Mouse (Mus musculus): ENCODE measurements around the gene Mrgpra2b.
"Not testable (repeated sequence)": the region's sequence is repeated elsewhere in the genome, so short reads cannot be mapped to it uniquely, and the experiment has no call there.

The Mrgpra2b gene

DNA sequence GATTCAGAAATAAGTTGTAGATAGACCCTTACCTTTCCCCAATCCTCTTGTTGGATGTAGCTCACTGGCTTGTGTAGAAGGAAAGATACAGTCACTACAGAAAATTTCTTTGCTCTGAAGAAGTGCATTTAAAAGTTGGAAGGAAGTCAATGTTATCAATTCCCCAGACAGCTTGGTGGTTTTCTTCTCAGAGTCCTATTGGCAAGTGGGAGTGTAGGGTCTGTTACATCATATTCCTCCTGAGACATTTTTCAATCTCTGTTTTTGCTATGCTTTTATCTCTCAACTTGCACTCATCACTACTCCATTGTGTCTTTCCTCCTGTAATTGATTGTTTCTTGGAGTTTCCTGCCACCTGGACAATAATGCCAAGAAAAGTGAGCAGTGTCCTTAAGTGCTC is at the start of gene Mrgpra2b:
Gene Mrgpra2b (minus strand): TSS at position 101 of the 400 bp plus-strand sequence.
- DNase-seq, result no peak

GRCm38 (mm10) chr7:47516379-47516778 is 12.3 kb downstream of the Mrgpra2b start:
- DNase-seq, result no peak

GRCm38 (mm10) chr7:47515050-47515449 is 13.6 kb downstream of the Mrgpra2b start:
- no peak for DNase-seq

GRCm38 (mm10) chr7:47502953-47503352 is 25.7 kb downstream of the Mrgpra2b start:
- no peak for DNase-seq

- DNase-seq, result not testable (repeated sequence)
Observed at GRCm38 (mm10) chr7:47491266-47491665, 37.4 kb downstream of the Mrgpra2b start.

DNA sequence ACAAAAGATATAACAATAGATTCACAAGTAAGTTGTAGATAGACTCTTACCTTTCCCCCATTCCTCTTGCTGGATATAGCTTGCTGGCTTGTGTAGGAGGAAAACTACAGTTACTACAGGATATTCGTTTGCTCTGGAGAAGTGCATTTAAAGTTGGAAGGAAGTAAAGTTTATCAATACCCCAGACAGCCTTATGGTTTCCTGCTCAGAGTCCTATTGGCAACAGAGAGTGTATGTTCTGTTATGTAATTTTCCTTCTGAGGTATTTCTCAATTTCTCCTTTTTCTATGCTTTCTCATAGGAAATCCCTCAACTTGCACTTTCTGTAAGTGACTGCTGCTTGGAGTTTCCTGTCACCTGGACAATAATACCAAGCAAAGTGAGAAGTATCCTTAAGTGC is 39.2 kb downstream of the Mrgpra2b start:
- not testable (repeated sequence) for DNase-seq

DNA sequence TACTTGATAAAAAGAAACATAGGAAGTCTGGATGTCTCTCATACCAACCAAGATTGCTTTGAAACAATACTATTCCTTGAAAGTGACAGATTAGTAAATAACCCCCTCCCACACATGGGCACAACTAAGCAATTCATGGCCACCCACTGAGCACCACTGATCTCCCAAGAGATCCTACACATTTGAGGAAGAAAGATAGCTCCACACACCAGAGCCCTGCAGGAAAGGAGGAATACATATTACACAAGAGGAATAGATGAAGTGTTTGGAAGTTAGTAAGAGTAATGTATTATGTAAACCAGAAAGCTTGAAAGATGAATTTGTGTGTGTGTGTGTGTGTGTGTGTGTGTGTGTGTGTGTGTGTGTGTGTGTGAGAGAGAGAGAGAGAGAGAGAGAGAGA is 45.5 kb downstream of the Mrgpra2b start:
- not testable (repeated sequence) for DNase-seq

GRCm38 (mm10) chr7:47473904-47474303 is 54.8 kb downstream of the Mrgpra2b start:
- not testable (repeated sequence) for DNase-seq

GRCm38 (mm10) chr7:47465278-47465981 is 63.2 kb downstream of the Mrgpra2b start:
- not testable (repeated sequence) for DNase-seq

DNA sequence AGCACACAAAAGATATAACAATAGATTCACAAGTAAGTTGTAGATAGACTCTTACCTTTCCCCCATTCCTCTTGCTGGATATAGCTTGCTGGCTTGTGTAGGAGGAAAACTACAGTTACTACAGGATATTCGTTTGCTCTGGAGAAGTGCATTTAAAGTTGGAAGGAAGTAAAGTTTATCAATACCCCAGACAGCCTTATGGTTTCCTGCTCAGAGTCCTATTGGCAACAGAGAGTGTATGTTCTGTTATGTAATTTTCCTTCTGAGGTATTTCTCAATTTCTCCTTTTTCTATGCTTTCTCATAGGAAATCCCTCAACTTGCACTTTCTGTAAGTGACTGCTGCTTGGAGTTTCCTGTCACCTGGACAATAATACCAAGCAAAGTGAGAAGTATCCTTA is 76.6 kb downstream of the Mrgpra2b start, which contains the start of gene Mrgpra2a:
Gene Mrgpra2a (minus strand): TSS at position 125 of the 400 bp plus-strand sequence.
- DNase-seq, result not testable (repeated sequence)

GRCm38 (mm10) chr7:47445729-47446128 is 82.9 kb downstream of the Mrgpra2b start:
- not testable (repeated sequence) for DNase-seq

DNA sequence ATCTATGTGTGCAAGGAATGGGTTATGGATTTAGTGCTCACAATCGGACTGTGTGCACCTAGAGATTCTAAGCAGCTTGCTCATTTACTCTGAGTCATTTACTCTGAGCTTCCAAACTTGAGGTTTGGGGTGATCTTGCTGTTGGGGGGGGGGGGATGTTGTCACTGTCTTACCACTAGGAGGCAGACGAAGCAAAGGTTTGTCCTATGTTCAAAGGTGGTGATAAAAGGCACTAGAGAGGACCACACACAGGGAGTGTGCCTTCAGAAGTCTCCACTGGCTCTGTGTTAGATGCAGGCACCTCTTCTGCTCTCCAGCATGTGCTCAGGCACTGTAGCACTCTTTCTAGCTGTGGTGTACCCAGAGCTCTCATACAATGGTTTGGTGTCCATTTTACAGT is 92.2 kb downstream of the Mrgpra2b start:
- DNase-seq, result not testable (repeated sequence)

DNA sequence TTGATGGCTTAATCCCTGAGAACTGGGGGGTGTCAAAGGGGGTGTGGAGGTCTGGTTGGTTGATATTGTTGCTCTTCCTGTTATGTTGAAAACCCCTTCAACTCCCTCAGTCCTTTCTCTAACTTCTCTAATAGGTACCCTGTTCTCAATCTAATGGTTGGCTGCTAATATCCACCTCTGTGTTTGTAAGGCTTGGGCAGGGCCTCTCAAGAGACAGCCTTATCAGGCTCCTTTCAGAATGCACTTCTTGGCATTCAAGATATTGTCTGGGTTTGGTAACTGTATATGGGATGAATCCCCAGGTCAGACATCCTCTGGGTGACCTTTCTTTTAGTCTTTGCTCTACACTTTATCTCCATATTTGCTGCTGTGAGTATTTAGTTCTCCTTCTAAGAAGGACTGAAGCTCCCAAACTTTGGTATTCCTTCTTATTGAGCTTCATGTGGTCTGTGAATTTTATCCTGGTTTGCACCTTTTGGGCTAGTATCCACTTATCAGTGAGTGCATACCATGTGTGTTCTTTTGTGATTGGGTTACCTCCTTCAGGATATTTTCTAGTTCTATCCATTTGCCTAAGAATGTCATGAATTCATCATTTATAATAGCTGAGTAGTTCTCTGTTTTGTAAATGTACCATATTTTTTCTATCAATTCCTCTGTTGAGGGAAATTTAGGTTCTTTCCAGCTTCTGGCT is 100.7 kb downstream of the Mrgpra2b start:
- DNase-seq, result not testable (repeated sequence)

Data from right cerebral cortex, postnatal 4 days (tissue).